Mouse (Mus musculus) urinary bladder, postnatal 4 days (tissue): ENCODE measurements around the gene Foxn3.

Experiments
- DNase-seq, 2 experiments: peaks; one replicate each; pipeline ENCODE4 v3.0.0; 2021 to 2022; ENCODE audit warnings: low spot score in 2 of 2

Gene Foxn3

DNA sequence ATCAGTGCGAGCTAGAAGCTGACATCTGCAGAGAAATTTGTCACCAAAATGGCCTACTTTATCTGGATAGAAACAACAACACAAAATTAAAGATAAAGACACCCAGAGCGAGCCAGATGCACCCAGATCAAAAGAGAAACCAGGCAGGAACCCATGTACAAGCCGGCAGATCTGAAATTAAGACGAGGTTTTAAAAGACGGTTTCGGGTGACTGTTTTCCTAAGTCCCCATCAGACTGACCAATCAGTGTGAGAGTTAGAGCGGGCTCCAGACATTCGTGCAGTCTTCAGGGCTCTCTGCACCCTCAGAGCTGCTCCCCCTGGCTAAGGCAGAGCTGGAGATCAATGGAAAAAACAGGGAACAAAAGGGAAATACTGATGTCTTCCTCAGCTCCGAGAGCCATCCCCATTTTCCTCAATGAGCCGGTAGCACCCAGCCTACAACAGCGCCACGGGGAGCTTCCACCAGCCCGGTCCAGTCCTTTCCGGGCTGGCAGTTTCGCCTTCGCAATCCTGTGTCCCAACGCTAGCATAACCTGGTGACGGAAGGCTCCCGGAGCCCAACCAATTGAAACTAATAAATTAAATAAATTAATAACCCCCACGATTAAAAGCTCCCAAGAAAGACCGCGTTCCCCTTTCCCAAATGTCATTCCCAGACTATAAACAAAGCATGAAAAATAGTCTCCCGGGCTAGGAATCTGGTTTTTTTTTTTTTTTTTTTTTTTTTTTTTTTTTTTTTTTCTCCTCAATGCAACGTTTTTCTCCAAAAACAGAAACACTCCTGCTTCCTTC lies 1.1 kb downstream of the Foxn3 start:
- DNase-seq, result peak in 1 of 2 experiments; percentile 30

DNA sequence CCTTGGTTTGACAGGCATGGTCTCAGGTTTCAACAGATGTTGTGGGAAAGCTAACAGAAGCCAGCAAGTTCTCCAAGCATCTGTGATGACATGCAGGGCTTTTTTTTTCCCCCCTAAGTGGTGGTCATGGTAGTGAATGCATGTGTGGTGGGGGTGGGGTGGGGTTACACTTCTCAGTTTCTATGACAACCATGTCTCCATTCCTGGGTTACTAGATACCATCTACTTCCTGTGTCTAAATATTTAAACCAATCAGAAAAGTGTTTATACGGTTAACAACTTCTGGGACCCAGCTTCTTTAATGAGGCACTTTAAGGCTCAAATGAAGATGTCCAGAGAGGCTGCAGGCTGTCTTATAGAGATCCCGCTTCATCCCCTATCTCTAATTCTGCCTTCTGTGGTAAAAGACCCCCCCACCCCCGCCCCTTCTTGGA lies 2.0 kb downstream of the Foxn3 start:
- no peak for DNase-seq

DNA sequence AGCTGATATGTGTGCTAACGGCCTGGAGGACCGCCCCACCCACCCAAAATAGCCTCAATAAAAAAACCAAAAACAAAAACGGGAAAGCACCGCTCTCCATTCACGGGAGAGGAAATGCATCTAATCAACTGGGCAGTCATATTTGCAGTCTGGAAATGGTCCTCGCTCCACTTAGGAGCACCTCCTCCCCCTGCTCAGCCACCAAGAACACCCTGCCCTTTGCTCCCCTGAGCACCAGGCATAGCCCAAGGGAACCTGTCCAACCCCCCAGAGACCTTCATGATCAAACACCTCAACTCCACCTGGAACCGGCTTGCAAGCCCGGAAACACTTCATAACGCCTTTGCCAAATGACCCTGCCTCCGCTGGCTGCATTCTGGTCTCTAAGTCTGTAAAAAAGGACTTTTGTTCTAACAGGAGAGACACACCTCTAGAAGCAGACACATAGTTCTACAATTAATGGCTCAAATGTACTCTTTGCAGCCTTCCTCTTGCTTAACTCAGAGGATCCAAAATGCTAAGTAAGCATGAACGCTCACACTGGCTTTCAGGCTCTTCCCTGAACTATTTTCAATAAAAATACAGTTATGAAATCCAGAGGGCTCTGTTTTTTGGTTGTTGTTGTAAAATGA lies 2.6 kb downstream of the Foxn3 start:
- no peak for DNase-seq

DNA sequence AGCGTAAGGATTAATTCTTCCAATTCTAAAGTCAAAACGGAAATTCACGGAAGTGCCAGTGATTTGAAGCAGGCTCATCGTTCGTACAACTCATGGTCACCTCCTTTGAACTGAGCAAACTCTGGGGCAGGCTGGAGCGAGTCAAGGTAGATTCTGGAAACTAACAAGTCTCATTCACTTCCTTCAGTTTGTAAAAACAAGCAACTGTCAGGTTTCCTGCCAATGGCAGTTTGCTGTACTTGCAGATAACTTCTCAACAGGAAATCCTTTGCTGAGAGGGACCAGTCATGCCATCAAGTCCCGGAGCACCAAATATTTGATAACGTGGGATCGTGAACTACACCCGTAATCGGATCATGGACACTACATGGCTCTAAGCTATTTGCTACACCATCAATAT lies 3.9 kb downstream of the Foxn3 start:
- DNase-seq, result no peak

DNA sequence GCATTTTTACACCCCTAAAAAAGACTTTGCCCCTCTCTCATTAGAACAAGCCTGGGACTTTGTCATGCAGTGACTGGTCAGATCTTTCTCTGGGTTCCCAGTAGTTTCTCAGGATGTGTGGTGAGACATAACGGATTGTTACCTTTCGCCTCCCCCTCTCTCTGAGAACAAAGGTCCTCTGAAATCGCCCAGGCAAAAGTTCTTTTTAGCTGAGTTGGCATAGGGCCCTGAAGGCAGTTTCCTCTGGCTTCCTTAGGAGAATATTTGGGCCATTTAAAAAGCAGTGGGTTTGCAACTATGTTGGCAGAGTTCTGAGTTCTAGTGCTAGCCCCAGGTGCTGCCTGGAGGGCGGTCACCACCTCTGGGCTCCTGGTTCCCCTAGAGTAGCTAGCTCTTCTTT lies 4.9 kb downstream of the Foxn3 start:
- no peak for DNase-seq

DNA sequence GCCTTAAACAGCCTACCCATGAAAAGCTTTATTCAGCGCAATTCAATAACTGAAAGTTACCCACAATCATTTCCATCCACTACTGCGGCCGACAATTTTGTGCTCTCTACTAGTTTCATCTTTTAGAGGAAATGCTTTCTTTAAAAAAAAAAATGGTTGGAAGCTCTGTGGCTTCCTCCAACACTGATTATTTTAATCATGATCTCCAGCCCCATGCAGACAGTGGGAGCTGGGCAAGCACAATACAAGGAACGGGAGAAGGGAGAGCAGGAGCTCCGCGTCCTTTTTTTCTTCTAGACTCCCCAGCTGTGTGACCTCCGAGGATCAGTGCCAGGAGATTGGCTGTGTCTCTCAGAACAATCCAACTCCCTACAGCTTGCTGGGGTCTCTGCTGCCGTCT lies 5.9 kb downstream of the Foxn3 start:
- DNase-seq, result no peak

DNA sequence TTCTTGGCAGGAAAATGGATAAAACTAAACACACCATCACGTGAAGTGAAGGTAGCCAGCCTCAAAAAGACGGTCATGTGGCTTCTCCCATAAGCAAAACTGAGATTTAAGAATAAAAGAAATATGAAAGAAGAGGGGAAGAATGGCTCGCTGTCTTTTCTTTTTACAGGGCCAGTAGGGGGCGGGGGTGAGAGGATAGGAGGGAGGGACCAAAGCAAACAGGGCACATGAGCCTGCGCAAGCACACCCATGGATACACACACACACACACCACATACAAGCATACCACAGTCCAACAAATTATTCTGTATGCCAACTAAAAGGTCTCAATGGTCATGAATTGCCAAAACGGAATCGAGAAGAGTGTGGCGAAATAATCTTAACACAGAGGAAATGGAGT lies 12.8 kb downstream of the Foxn3 start:
- DNase-seq, result no peak

DNA sequence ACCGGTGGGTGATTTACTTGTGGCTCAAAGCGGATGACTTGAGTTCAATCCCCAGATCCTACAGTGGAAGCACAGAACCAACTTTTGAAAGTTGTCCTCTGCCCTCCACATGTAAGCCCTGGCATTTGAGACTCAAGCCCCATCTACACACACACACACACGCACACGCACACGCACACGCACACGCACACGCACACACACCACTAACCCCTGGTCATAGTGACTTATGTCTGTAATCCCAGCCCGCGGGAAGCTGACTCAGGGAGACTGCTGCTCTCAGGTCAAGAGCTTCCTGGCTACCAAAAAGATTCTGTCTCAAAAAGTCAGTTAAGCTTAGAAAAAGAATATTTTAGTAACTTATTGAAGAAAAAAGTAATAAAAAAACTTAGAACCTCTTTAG lies 13.6 kb downstream of the Foxn3 start:
- no peak for DNase-seq

DNA sequence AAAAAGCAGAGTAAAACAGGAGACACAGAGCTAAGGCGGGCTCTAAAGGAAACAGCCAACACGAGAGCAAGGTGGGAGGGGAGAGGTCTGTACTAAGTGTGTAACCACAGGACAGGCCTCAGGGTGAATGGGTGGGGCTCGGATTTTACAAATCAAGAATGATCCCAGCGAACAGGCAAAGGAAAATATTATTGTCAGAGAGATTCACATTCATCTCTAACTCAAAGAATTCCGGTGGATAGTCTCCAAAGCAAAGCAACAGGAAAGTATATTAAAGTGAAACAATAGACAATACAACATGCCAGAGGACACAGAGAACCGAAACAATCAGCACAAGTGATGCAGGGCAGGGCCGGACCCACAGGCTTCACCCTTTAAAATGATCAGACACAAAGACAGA lies 15.0 kb downstream of the Foxn3 start:
- no peak for DNase-seq

DNA sequence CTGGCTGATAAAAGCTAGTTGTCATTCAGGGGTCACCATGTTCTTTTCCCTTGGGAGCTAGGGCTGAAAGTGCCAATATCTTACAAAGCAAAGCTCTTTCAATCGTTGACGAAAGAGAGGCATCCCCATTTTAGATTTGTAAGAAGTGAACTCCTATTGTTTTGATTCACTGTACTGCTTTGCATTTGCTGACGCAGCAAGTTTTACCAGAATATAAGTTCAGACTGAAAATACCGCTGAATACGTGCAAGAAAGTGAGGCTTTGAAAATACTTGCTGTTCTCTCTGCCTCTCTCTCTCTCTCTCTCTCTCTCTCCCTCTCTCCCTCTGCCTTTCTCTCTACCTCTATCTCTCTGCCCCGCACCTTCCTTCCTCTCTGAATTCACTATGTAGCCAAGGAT lies 16.1 kb downstream of the Foxn3 start:
- DNase-seq, result no peak

DNA sequence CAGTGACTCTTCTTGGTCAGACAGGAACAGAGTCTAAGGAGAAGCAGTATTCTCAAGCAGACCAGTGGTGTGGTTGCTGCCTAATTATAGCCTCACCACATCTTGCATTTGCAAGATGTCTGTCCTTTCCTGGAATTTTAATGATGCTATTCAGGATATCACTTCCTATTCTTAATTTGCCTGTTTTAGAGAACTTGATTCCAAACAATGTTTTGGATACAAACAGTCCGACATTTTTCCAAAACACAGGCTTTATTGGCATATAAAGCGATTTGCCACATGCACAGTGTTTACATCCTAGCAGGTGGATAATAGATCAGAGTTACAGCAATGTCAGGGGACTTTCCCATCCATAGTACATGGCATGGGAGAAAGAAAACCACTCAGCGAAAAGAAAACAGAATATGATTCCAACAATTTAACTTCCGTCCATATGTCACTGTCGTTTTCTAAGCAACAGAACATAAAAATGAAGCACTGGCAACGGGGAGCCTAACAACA lies 18.1 kb downstream of the Foxn3 start:
- DNase-seq, result no peak

DNA sequence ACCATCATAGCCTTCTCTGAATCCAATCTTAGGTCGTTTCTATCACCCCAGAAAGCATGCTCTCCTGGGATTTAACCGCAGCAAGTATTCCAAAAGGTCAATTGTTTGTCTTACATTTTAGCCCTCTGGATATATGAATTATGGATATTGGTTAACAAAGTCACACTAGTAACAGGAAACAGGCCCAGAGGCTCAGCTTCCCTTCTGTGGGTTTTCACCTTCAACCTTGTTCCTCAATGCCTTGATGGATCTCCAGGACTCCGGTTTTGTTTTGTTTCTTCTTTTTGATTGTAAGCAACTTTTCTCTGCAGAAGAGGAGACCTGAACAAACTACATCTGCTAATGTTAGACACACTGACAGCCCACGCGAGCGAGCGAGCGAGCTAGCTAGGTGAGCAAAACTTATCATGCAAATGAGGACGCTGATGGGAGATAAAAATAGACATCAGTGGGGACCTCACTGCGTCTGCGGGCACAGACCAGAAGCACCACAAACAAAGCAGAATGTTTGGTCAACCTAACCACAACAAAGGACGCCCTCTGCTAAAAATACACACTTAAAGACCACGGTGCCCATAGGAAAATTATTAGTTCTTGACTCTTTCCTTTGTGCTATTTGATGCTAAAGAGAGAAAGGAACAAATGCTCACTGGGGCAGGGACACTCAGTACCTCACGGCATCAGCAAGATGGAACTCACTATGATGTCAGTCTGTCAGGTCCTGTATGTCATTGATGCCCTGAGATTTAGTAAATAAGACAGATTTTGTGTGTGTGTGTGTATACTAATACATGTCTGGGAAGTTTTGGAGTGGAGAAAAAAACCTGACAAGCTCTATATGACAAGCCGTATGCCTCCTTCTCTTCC lies 18.9 kb downstream of the Foxn3 start:
- DNase-seq, result no peak

DNA sequence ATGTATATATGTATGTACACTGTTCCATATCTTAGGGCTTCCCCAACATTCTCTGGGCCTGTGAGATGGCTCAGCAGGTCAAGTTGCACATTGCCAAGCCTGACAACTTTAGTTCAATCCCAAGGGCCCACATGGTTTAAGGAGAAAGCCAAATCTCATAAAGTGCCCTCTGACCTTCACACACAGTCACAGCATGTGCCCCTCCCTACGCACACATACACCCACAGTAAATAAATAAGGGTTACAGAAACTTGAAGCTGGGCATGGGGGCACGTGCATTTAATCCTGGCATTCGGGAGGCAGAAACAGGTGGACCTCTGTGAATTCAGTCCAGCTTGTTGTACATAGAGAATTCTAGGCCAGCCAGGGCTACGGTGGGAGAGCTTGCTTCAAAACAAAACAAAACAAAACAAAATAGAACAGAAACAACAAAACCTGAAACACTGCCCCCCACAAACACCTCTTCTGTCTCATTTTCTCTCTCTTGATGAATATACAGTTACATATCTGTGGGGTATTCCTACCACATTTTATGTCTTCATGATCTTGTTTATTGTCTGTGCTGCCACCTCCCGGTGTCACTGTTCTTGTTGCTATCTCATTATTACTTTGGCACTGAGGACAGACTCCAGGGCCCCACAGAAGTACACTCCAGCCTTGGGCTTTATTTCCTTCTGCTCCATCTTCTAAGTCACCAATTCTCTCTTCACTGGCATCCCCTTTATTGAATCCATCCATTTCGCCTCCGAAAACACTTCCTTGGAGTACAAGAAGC lies 19.8 kb downstream of the Foxn3 start:
- DNase-seq, result no peak

DNA sequence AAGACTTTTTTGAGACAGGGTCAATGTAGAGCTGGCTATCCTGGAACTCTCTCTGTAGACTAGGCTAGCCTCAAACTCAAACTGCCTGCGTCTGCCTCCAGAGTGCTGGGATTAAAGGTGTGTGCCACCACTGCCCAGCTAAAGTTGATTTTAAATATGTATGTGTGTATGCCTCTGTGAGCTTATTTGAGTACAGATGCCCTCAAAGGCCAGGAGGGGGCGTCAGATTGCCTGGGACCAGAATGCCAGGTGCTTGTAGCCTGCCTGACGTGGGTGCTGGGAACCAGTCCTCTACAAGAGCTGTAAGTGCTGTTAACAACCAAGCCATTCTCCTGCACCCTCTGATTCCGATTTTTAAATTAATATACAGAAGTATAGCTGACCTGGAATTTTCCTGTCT lies 23.2 kb downstream of the Foxn3 start:
- no peak for DNase-seq

DNA sequence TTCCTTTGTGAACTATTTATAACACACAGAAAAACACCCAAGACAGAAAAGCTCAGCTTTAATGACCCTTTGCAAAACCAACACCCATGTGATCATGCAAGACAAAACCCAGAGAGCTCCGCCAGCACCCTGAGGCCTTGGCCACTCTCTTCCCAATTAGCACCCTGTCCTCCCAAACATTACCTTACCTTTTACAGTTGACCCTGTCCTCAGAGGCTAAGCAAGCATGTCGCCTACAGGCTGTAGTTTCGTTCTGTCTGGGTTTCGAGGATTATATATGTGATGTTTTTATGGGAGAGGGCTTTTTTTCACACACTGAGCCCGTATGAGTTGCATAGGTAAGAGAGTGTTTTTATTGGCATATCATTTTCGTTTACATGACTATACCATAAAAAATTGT lies 26.1 kb downstream of the Foxn3 start:
- DNase-seq, result no peak

DNA sequence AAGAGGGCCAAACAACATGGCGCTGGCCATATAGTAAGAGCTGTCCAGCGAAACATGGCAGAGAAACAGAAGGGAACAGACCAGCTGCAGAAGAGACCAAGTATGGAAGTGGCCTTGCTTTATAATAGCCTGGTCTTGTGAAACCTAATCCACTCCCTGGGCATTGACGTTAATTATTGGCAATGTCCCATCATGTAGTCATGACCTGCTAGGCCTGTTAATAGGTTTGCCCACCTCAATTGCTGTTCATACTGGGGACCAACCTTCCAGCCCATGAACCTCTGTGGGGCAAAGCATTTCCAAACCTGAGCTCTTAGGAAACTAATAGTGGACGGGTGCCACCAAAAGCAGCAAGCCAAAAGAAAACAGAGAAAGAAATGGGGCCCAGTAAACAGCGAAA lies 27.0 kb downstream of the Foxn3 start:
- DNase-seq, result no peak

DNA sequence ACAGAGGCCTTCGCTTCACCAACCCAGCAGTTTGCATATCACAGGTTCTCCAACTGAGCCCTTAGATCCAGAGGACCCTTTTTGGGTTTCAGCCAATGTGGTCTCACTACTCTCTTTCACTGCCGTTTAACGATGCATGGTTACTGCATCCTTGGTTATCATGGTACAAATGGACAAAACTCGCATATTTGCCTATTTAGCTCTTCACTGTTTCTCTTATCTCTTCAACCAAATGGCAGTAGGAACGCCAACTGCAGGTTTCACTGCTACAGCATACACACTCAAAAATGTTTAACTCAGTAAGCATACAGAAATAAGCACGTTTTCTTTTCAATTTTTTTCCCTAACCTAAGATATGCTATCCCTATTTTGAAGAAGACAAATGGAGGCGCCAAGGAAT lies 31.0 kb downstream of the Foxn3 start:
- DNase-seq, result no peak

DNA sequence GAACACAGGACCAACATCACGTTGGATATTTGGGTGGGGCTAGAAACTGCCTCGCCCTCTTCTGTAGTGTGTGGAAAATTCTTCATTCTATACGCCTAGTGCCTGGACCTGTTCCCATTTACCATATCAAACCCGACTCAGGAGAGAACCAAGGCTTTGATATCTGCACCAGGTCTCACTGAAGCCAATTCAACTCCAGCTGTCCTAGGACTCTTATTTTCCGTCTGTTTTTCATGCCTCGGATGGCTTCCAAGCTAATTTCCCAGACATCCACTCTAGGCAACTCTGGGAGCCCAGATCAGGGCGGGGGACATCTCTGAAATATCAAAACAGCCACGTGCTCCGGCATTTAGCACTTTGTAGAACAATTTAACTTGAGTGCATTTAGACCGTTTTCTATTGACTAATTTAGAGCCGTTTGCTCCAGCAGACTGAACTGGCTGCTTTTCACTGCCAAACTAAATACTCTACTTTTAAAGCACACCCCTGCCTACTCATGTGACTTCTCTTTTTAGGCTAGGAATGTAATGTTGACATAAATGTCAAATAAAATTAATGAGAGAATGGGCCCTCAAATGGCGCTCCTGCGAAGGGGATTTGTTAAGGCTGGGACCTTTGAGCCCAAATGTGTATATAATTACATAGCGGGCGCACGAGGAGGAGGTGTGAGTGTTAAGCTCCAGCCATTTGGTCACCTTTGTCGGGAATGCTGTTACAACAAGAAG lies 33.5 kb downstream of the Foxn3 start:
- no peak for DNase-seq

DNA sequence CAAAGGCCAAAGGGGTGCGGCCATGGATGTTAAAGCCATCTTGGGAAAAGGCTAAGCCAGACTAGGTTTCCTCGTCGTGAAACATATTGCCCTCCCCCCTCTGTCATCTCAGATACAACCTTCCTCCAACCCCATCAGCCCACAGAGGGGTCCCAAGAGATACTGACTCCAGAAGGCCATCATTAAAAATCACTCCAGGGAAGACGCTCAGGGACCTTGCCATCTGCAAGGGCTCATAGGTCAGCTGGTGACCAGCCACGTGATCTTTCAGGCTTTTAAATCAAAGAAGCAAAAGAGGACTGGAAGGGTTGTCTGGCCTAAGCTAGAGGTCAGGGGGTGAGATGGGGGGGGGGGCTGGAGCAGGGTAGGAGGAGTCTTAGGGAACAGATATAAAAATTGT lies 34.4 kb downstream of the Foxn3 start:
- no peak for DNase-seq

DNA sequence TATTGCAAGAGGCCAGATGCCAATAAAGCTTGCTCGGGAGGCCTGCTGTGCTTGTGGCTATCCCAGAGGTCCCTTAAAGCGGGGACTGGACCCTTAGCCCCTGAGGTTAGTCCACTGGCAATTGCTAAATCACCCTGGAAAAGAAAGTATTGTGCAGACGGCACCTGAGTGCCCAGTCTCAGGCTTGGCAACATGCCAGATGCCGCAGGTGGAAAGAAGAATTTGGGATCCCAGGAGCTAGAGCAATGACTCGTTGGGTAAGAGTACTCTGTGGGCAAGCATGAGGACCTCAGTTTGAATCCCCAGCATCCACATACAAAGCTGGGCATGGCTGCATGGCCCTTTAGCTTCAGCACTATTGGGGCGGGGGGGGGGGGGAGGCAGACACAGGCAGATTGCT lies 35.9 kb downstream of the Foxn3 start:
- DNase-seq, result no peak

DNA sequence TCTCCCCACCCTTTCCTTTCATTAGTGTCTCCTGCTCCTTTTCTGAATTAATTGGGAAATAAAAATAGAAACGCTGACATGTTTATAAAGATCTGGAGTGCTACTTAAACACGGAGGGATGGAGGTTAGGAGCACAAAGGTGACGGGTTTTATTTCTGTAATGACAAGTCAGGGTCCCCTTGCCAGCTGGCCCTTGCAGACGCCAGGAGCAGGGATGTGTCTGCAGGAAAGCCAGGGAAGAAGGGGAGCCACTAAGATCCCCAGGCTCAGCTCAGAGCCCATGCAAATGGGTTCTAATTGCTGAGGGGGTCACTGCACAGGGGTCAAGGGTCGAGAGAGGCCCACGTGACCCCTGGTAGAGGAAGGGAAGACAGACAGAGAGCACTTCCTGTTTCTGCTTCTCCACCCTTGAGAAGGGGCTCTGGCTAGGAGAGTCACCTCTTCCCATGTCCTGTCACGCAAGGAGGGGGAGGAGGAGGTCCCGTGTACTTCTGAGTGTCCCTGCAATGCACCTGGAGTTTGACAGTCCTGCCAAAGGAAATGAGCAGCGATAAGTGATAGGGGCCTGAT lies 36.7 kb downstream of the Foxn3 start:
- no peak for DNase-seq
